Mouse (Mus musculus) embryo, embryonic 10 days (tissue): Measurements from ENCODE around the gene Dleu7.

ENCODE experiments used
- DNase-seq: peaks from one replicate; pipeline ENCODE4 v3.0.0-alpha.2; 2015; ENCODE audit warnings: low spot score

Gene Dleu7

DNA sequence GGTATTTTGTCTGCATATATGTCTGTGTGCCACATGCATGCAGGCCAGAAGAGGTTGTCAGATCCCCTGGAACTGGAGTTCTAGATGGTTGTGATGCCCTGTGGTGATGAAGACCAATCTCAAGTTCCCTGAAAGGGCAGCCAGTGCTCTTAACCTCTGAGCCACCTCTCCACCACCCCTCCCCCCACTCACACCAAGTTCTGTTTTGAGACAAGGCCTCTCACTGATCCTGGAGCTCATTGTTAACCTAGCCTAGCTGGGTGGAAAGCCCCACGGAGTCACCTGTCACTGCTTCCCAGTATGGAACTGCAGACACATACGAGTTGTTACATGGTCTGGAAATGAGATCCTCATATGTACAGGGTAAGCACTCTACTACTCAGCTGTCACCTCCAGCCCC lies 9.9 kb downstream of the Dleu7 start:
- DNase-seq = no peak

DNA sequence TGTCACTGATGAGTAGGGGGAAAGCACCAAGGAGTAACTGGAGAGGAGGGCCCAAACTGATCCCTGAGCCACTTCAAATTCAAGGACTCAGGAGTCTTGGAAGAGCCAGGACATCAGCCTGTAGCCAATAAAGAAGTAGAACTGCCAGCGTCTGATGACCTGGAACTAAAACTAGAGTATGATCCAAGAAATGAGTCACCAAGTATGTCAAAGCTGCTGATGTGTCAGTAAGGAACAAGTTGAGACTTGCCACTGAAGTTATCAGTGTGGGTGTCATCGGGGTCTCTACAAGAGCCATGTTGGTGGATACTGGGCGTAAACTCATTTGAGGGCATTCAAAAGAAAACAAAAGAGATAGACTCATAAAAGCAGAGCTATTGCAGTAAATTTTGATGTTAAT lies 19.2 kb downstream of the Dleu7 start:
- no peak for DNase-seq

- no peak for DNase-seq
Measured at GRCm38 (mm10) chr14:62270698-62271396, 22.0 kb downstream of the Dleu7 start.

GRCm38 (mm10) chr14:62258978-62259536 lies 33.8 kb downstream of the Dleu7 start:
- no peak for DNase-seq

- DNase-seq = no peak
Measured at GRCm38 (mm10) chr14:62258125-62258524, 34.7 kb downstream of the Dleu7 start.

DNA sequence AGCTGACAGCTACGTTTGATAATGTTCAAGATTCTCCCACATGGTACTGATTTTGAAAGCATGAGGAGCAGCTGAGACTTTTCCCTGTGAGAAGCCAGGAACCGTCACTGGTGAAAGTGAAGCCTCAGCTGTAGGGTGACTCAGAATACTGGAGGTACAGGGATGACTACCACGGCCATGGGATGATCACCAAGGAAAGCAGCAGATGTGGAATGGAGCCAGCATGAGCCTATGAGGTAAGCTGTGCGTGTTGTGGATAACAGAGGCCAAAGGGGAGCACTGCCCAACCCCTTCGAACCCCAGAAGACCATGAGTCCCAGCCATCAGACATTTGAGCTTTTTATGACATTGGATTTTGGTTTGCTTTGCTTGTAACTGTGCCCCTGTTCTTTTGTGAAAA lies 36.8 kb downstream of the Dleu7 start:
- no peak for DNase-seq

GRCm38 (mm10) chr14:62254371-62254770 lies 38.5 kb downstream of the Dleu7 start:
- peak; percentile 66 for DNase-seq

DNA sequence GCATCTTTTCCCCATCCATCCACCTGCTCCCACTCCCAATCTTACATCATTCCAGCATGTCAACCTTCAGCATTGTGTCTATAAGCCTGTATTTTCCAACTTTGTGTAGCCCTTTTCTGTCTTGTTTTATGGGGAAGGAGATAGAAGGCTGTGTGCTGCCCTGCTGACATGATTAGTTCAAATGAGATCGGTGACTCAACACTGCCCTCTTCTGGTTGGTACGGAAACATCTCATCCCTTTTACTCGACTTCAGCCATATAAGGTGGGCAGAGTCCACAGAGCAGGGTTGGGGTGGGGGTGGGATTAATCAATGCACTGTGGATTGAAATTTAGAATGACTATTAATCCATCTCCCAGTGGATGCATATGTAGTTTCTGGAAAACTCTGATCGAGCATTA lies 40.8 kb downstream of the Dleu7 start:
- peak; percentile 92 for DNase-seq

- no peak for DNase-seq
Measured at GRCm38 (mm10) chr14:62250046-62250445, 42.8 kb downstream of the Dleu7 start.

DNA sequence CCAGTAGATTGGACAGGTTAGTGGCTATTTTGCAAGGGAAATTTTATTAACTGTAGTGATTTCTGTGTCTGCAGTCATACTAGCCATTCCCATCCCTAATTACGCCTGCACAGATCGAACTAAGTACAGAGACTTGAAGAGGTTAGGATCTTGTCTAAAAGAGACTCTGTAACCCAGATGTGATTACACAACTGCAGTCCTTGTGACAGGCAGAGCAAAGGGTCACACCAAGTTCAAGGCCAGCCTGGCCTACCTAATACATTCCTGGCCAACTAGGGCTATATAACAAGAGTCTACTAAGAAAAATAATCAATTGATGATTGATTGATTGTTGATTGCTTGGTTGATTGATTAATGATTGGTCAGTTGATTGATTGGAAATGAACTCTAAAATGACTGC lies 43.6 kb downstream of the Dleu7 start:
- DNase-seq = no peak

DNA sequence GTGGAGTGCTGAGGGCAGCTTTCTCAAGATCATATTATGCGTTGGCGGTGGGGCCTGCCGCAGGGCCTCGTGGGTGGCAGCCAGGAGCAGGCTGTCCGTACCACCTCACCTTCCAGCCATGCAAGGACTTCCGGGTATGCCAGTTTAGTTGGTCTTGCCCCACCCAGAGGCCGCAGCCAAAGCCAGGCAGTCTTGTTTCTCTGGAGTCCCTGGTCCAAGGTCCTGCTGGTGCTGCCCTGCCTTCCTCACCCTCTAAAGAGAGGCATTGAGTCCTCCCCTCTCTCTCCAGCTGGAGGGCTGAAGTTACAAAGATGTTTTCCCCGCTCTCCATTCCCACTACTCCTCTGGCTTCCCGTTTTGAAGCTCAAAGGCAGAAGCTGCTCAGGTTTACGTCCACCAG lies 44.1 kb downstream of the Dleu7 start:
- DNase-seq = no peak

DNA sequence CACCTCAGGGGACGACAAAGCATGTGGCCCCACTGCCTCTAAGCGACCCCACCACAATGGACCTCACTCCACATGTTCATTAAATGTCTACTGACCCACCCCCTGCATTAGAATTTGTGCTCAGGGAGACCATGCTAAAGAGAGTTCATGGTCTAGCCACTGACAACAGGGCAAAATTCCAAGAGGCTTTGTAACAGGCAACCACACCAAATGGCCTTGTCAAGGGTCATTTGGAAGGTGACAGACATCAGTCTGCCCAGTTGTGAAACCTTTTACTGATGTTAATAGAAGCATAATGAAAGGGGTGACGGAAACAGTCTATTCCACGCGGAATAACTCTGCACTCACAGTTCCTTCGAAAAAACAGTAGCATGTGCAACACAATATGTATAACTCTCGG lies 44.5 kb downstream of the Dleu7 start:
- DNase-seq = no peak

DNA sequence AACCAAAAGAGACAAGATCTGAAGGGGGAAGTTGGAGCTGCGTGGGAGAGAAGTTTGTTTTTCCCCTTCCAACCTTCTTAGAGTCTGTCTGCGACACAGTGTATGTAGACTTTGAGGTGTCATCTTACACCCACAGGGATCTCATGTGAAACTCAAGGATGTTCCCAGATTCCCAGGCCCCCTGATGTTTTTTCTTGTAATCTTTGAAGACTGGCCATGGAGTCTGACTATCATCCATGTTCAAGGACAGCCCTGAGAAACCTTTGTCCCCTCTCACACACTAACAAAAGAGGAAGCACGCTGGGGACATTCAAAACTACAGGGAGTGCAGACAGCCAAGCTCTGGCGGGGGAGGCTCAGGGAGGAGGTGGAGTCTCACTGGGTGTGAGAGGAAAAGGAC lies 47.3 kb downstream of the Dleu7 start:
- DNase-seq = no peak

DNA sequence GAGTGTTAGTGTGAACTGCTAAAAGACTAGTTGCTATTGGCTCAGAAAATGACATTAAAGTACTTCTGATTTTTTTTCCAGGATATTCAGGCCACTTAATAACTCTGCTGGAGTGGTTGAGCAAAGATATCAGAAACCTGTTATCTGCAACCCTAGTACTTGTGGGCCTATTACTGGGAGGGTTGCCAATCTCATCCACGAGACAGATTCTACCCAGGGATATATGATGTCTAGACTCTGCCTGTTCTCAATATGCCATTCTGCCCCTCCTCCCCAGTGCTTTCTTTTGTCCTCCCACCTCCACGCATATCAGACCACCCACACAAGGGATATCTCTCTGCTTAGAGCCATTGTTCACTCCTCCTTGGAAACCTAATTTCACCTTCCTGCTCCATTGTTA lies 49.3 kb downstream of the Dleu7 start:
- no peak for DNase-seq

DNA sequence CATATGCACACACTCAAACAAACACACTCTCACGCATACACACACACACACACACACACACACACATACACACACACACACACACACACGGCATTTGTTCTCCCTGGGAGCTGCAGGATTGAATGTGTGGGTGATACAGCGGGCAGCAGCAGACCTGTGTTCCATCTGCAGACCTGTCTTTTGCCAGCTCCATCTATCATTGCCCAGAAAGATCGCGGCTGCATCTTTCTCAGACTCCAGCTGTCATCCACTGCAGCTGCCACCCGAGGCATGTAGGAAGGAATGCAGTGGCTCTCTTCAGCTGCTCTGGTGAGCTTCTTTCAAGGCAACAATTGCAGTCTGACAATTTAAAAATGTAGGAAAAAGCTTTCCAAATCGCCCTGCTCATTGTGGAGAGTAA lies 56.9 kb downstream of the Dleu7 start:
- DNase-seq = peak; percentile 28

DNA sequence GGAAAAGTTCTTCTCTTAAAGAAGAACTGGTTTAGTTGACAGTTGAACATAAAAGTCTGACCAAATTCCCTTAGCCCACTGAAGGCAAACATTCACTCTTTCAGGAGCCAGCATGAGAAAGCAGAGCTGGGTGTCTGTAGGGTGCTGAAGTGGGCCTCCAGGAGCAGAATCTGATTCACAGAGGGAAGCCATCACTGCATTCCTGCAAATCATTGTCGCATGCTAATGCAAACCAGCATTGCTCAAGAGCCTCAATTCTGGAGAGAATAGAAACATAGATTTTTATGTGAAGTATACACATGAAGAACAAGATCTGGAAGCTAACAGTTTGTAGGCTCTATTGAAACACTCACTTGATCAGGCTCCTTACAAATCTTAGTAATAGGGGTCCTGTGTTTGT lies 57.6 kb downstream of the Dleu7 start:
- DNase-seq = no peak

DNA sequence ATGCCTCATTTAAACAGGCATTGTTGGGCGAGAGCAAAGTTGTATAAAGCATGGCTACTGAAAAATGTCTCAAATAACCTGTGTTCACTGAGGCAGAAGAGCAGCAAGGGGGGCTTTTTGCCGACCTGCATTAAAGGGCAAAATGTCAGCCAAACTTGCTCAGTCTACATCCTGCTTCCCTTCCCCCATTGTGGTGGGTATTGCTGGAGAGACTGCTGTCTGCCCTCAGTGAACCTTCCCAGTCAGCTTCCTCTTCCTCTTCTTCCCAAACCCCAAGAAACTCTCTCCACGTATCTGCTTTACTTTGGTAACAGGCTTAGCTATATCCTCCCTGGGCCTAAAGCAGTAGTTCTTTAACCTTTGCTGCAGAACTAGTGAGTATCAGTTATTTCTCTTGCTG lies 61.9 kb downstream of the Dleu7 start:
- DNase-seq = no peak

DNA sequence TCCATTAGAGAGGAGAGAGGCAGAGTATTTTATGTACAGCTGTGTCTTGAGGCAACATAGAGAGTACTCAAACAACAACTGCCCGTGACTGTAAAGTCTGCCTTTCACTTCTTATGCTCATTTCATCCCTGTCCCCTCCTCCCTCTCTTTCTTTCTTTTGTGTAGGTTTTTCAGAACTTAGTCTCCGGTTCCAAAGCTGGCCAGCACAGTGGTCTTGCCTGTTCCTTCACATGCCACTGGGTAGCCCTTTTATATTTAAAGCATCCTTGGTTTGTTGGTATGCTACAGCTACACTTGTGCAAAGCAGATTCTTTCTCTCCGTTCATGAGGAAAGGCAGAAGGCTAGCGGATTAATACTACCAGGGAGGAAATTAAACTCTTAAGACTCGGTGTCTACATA lies 65.7 kb downstream of the Dleu7 start:
- DNase-seq = no peak

- DNase-seq = peak; percentile 55
Measured at GRCm38 (mm10) chr14:62226576-62227047, 66.2 kb downstream of the Dleu7 start.
